Mouse (Mus musculus) effector memory CD4-positive, alpha-beta T cell, adult 5 months (primary cell): ENCODE results near the gene Phactr4. TPM values are rescaled to one million over a fixed set of nuclear protein-coding genes. Genes with fewer than 3 reads are reported as not detected.

Experiments used
- polyA plus RNA-seq: library from polyadenylated mRNA; unstranded; fragments of 100-300 nt; shearing (Covaris generic); gene quantifications from one replicate; pipeline ENCODE4 v1.2.1, GENCODE M21; 2017

Phactr4 gene
- polyA plus RNA-seq = 4.2 TPM

DNA sequence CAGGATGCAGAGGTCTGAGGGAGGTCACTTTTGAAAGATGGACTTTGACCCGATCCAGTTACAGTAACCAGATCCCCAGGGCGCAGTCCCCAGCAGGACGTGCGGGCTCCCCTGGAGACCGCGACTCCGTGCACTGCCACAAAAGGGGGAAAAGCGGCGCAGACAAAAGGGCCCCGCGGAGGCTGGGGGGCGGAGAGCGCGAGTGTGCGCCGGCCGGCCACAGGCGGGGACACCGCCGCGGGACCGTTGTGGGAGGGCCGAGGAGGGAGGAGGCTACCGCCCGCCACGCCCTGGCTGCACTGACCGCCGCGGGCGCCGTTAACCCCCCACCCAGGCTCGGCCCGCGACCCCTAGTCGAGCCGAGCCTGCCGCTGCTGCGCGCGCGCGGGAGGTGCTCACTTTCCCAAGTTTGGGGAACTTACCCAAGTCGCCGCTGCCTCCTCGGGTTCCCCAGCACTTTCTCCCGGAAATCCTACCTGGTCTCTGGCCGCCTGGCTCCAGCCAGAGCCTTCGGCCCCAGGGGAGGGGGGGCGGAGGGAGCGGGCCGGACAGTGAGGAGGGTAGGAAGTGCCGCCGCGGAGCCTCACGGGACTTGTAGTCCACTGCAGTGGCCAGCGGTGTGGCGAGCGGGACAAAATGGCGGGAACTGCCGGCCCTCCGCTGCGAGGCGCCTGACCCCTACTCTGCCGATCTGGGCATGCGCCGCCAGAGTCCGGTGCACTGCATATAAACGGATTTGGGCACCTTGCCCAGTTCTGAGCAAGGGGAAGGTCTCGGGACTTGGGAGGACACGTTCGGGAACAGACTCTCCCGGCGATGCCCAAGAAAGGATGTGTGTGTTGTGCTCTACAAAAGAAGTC is at the start of gene Phactr4:
Gene Phactr4, minus strand, starts transcription at position 567 of the 860 bp plus-strand sequence.

DNA sequence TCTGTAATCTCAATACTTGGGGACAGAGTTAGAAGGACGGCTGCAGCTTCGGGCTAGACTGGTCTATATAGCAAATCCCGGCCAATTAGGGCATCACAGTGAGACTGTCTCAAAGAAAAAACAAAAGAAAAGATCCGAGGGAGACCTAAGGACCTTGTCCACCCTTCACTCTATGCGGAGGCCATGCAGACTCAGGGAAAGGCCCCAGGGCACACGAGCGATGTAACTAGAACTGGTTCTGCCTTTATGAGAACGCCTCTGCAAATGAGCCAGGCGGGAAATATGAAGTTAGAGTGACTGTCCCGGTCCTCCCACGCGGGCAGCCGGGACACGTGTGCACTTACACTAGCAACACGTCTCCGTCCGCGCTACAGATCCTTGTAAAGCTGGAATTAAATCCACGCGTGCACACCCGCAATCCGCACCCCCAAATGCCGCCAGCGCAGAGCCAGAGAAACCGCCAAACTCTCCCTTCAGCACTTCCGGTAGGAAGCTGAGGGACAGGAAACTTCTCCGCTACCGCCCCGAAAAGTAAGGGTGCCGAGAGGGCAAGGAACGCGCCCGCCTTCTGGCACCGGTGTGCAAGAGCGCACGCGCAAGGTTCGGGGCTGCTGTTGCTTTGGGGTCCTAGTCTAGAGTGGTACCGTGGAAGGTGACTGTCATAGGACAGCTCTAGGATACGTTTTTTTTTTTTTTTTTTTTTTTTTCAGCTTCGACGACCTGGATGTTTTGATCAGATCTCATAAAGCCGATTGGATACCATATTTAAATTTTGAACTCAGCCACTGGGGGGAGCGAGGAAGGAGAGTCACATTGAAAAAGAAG is 41.4 kb upstream of the Phactr4 start, which contains the start of gene Med18:
Gene Med18, minus strand, starts transcription at position 492 of the 825 bp plus-strand sequence.

DNA sequence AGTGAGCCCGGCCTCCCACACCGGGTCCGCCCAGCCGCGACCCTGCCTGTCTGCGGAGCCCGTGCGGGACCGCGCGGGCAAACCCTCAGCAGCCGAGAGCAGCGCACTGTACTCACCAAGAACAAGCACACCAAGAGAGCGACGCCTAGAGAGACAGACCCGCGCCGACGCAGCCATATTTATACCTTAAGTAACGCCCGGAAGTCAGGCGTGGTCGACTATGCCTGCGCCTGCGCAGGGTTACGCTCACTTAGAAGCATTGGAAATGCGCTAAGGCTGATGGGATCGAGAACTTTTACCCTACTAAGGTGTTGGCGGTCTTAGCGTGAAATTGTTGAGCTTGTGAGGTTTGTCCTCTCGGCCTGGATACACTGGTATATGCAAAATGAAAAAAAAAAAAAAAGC is 68.8 kb downstream of the Phactr4 start, which contains the start of gene Rcc1:
Gene Rcc1, minus strand, starts transcription at position 125 of the 405 bp plus-strand sequence.

DNA sequence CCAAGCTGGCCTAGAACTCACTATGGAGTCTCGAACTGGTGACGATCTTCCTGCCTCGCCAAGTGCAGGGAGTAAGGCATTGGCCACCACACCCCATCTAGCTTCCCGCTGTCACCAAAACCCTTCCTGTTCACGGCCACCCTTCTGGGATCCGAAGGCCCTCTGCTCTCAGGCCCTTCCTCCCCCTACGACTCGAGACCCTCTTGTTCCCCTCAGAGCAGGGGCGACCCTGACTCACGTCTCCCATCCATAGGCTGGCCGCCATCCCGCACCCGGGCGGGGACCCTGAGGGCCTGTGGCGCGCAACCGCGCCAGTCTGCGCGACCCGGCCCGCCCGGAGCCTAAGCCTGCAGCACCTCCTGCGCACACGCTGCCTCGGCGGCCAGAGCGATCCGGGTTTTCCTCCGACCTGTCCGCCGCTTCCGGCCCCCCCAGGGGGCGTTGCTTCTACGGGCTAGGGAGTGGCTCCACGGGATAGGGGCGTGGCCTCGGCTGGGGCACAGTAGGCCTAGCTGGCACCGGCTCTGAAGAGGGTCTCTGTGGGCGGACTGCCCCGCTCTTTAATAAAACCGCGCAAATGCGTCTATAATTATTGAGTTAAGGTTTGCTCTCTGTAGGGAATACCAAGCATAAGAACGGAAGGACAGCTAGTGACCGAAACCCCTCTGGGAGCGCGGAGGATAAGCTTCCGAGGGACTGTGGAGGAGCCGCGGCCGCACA is 93.0 kb downstream of the Phactr4 start, which contains the start of gene Trnau1ap:
Gene Trnau1ap, minus strand, starts transcription at position 424 of the 720 bp plus-strand sequence.

Other genes with a start within 250 kb of the Phactr4 start
- 91.9 TPM for gene Ythdf2, start 210.2 kb downstream of the Phactr4 start, polyA plus RNA-seq
- gene Gmeb1, start 160.9 kb downstream of the Phactr4 start, polyA plus RNA-seq = 4.7 TPM
- 44.0 TPM for gene Taf12, start 148.1 kb downstream of the Phactr4 start, polyA plus RNA-seq
- gene Rab42, start 119.1 kb downstream of the Phactr4 start, polyA plus RNA-seq = not detected
- gene Trnau1ap, start 93.0 kb downstream of the Phactr4 start, polyA plus RNA-seq = 54.2 TPM
- 16.0 TPM for gene Rcc1, start 68.9 kb downstream of the Phactr4 start, polyA plus RNA-seq
- gene Med18, start 41.4 kb upstream of the Phactr4 start, polyA plus RNA-seq = 8.8 TPM
- gene Sesn2, start 88.0 kb upstream of the Phactr4 start, polyA plus RNA-seq = 9.7 TPM
- gene Atpif1, start 111.2 kb upstream of the Phactr4 start, polyA plus RNA-seq = 85.5 TPM
- gene Dnajc8, start 113.1 kb upstream of the Phactr4 start, polyA plus RNA-seq = 198 TPM
- gene Ptafr, start 141.6 kb upstream of the Phactr4 start, polyA plus RNA-seq = 0.20 TPM
- gene Eya3, start 216.5 kb upstream of the Phactr4 start, polyA plus RNA-seq = 37.3 TPM